Mouse (Mus musculus): ENCODE results near the gene Sumo2.
"Not testable (repeated sequence)": the region's sequence is repeated elsewhere in the genome, so short reads cannot be mapped to it uniquely, and the experiment has no call there.

The Sumo2 gene

DNA sequence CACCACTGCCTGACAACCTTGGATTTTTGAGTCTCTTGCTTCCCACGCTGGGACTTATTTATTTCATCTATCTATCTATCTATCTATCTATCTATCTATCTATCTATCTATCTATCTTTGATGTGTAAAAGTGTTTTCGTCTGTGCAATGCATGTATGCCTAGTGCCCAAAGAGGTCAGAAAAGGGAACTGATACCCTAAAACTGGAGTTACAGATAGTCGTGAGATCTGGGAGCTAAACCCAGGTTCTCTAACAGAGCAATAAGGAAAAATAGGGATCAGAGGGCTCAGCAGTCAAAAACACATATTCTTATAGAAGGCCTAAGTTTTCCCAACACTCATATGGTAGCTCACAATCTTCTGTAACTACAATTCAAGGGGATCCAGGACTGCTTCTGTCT, 16.5 kb downstream of the Sumo2 start:
- no peak for DNase-seq (ENCODE audit: low spot score in 2 of 2)

DNA sequence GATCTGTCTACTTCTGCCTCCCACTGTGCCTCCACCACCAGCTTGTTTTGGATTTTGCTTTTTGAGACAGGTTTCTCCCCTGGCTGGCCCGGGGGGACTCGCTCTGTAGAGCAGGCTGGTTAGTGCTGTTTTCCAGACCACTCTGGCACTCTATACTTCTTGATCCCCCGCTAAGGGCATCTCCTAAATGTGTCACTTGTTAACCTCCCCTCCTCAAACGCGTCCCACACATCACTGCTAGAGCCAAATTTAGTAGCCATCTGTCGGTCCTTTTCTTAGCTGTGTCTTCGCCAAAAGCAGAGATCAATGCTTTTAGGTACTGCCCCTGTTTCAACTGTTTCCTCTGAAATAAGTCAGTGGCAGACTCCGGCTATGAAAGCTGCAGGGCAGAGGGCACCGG, 17.4 kb downstream of the Sumo2 start:
- DNase-seq (ENCODE audit: low spot score in 2 of 2) = no peak

DNA sequence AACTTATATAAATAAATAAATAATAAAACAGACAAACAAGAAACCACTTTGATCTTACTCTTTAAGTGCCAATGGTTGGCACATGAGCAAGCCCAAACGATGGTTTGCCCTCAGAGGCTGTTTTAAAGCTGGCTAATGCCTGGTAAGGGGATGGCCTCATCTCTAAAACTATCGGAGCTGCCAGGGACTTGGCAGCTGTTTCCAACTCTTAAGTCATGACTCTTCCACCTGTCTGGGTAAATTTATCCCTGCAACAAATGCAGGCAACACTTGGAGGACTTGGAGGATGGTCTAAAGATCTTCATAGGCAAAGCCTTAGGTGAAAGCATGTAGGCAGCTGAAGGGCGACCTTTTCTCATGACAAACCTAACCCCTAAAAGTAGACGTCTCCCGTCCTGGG, 19.1 kb downstream of the Sumo2 start:
- DNase-seq (ENCODE audit: low spot score in 2 of 2) = no peak

DNA sequence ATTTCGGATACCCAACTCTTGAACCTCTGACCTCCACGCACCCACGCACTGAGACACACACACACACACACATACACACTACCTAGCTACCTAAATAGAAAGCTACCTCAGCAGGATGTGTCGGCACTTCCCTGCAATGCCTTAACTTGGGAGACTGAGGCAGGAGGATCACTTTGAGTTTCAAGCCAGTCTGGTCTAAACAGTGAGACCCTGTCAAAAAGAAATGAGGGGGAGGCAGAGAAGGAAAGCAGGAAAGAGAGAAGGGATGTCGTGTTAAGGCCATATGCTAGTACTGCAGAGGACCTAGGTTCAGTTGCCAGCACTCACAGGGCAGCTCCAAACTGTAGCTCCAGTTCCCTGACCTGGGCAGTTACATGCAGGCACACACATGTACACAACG, 21.1 kb downstream of the Sumo2 start:
- no peak for DNase-seq (ENCODE audit: low spot score in 2 of 2)

GRCm38 (mm10) chr11:115514238-115514663, 21.8 kb downstream of the Sumo2 start, which contains the start of gene Jpt1:
Gene Jpt1, minus strand, starts transcription at chr11:115514387.
- DNase-seq (ENCODE audit: low spot score in 2 of 2) = peak; percentile 94 to 96

GRCm38 (mm10) chr11:115513271-115514237, 22.5 kb downstream of the Sumo2 start:
- DNase-seq (ENCODE audit: low spot score in 2 of 2) = peak; percentile 64 to 86

DNA sequence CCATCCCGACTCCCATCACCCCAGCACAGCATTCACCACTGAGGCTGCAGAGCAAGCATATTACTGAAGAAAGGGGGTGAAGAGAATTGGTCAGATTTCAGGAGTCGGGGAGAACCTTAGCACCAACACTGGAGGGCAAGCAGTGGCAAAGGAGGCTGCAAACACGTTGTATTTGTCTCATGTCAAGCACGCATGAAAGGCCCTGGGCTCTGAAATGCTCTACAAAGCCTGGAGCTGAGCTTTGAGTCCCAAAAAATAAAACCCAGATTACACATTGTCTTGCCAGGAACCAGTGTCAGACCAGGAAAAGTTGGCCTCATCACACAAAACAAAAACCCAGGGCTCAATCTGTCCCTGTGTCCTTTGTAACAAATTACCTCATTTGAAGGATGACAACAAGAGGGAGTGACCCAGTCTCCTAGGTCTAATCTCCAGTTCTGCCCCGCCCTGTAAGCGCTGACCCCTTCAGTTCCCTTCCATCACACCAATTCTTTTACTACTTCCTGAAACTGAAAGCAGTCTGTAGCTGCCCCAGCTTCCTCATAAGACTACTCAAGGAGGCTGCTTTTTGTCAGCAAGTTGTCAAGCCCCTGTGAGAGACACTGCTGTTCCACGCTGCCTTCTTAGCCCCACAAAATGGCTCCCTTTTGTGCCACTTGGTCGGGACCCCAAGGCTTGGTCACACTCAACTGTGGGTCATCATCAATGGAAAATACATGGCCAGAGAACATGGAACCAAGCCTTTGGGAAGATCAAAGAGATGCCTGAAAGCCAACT, 23.5 kb downstream of the Sumo2 start:
- DNase-seq (ENCODE audit: low spot score in 2 of 2) = peak in 1 of 2 experiments; percentile 51

GRCm38 (mm10) chr11:115512004-115512403, 24.1 kb downstream of the Sumo2 start:
- DNase-seq (ENCODE audit: low spot score in 2 of 2) = no peak

DNA sequence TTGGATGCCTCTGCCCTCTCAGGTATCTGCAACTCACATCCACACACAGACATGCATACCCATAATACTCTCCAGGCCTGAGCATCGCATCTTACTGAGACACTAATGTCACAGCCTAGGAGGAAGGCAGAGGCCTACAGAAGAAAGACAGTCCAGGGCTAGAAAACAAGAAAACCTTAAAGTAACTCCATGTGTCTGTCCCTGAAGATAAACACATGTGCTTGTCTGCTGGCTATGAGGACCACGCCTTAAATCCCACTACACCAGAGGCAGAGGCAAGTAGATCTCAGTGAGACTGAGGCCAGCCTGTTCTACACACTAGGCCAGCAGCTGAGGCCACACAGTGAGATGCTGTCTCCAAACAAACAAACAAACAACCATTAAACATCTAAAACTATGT, 25.0 kb downstream of the Sumo2 start:
- DNase-seq (ENCODE audit: low spot score in 2 of 2) = peak in 1 of 2 experiments; percentile 51

GRCm38 (mm10) chr11:115510507-115510888, 25.6 kb downstream of the Sumo2 start:
- DNase-seq (ENCODE audit: low spot score in 2 of 2) = no peak

GRCm38 (mm10) chr11:115509773-115510506, 26.1 kb downstream of the Sumo2 start:
- peak in 1 of 2 experiments; percentile 39 for DNase-seq (ENCODE audit: low spot score in 2 of 2)

DNA sequence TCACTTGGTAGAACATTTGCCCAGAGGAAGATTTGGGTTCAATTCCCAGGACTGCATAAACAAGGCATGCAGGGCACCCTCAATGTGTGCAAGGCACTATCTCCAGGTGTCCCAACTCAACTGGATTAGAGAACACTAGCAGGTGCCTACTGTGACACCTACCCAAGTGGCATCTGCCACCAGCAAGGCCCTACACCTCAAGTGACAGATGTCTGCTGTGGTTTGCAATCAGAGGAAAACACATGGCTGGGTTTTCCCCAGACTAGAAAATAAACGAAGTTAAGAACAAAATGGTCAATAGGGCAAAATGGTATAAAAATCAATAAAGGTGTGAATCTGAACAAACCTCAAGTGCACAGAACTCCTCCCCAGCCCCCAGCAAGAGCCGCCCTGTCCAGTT, 28.0 kb downstream of the Sumo2 start:
- no peak for DNase-seq (ENCODE audit: low spot score in 2 of 2)

GRCm38 (mm10) chr11:115506586-115506985, 29.5 kb downstream of the Sumo2 start:
- peak; percentile 54 to 71 for DNase-seq (ENCODE audit: low spot score in 2 of 2)

DNA sequence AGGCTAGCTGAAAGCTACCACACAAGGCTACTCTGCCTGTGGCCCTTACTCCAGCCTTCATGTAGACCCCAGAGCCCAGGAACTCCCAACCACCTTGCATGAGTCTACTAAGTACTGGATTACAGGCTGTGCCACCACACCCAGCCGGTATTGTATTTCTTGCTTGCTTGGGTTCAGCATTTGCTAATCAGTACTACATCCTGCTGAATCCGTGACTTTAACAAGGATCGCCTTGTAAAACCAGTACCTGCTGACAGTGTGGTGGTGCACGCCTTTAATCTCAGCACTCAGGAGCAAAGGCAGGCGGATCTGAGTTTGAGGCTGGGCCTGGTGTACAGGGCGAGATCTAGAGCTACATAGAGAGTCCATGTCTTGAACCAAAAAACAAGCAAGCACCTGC, 33.4 kb downstream of the Sumo2 start:
- no peak for DNase-seq (ENCODE audit: low spot score in 2 of 2)

DNA sequence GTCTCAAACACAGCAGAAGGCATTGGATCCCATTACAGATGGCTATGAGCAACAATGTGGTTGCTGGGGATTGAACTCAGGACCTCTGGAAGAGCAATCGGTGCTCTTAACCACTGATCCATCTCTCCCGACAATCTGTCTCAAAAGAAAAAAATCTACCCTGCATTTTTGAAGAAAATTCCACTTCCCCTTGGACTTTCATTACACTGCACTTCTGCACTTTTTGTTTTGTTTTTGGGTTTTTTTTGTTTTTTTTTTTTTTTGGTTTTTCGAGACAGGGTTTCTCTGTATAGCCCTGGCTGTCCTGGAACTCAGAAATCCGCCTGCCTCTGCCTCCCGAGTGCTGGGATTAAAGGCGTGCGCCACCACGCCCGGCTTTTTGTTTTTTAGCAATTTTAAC, 39.5 kb downstream of the Sumo2 start:
- not testable (repeated sequence) for DNase-seq (ENCODE audit: low spot score in 2 of 2)

- DNase-seq (ENCODE audit: low spot score in 2 of 2) = no peak
Observed at GRCm38 (mm10) chr11:115492387-115492786, 43.7 kb downstream of the Sumo2 start.

- peak; percentile 84 to 92 for DNase-seq (ENCODE audit: low spot score in 2 of 2)
Observed at GRCm38 (mm10) chr11:115491356-115492083, 44.6 kb downstream of the Sumo2 start, which contains the start of gene Nt5c. Gene Nt5c, minus strand, starts transcription at chr11:115491862.

- no peak for DNase-seq (ENCODE audit: low spot score in 2 of 2)
Observed at GRCm38 (mm10) chr11:115490441-115491355, 45.4 kb downstream of the Sumo2 start.

GRCm38 (mm10) chr11:115488551-115489104, 47.4 kb downstream of the Sumo2 start:
- no peak for DNase-seq (ENCODE audit: low spot score in 2 of 2)

DNA sequence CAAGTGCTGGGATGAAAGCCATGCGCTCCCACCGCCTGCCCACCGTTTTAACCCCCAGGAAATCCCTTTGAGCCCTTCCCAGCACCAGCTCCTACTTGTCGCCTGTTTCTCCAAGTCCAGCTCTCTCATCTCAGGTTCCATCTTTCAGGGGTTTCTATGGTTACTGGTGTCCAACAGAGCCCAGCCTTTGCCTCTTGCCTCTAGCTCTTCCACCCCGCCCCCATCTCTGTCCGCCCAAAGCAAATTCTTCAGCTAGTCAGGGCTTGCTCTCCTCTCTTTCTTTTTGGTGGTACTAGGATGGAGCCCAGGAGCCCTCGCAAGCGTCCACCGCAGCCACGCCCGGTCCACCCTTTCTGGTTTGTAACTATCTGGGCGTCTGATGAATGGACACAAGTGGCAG, 50.9 kb downstream of the Sumo2 start:
- DNase-seq (ENCODE audit: low spot score in 2 of 2) = no peak

Data from spleen, postnatal 4 days (tissue).